Mouse (Mus musculus) brown adipose tissue, adult 24 weeks (tissue): ENCODE data around the gene Zfp936. TPM values are rescaled to one million over a fixed set of nuclear protein-coding genes. Genes with fewer than 3 reads are reported as not detected.
"Not testable (repeated sequence)": the region's sequence is repeated elsewhere in the genome, so short reads cannot be mapped to it uniquely, and the experiment has no call there.

Experiments used
- H3K27ac ChIP-seq: fragments of 200-500 bp; replicated peaks from 2 replicates; pipeline ENCODE4 v1.5.1; 2012; ENCODE audit warnings: low read depth, mild to moderate bottlenecking, low read length
- H3K4me1 ChIP-seq: fragments of 200-500 bp; 2 replicates; pipeline ENCODE4 v1.6.1; 2012; ENCODE audit warnings: low read length, mixed read lengths; ENCODE audit not compliant: control insufficient read depth, insufficient read depth, insufficient read length
- H3K4me3 ChIP-seq: fragments of 200-500 bp; 2 replicates; pipeline ENCODE4 v1.5.1; 2012; ENCODE audit warnings: low read depth, mild to moderate bottlenecking, low read length, moderate library complexity; ENCODE audit not compliant: insufficient read depth
- polyA plus RNA-seq: library from polyadenylated mRNA; stranded (reverse); fragments of >200 nt; gene quantifications from 2 replicates; pipeline ENCODE4 v1.2.4, GENCODE M21; 2012; ENCODE audit not compliant: missing spikeins, insufficient read depth, insufficient read length

Gene Zfp936
- polyA plus RNA-seq: not detected in 2 replicates

GRCm38 (mm10) chr7:43113929-43114328 is at the start of gene Zfp936:
TSS of gene Zfp936 (plus strand) at chr7:43114229.
- not testable (repeated sequence) for H3K27ac ChIP-seq, H3K4me1 ChIP-seq

GRCm38 (mm10) chr7:43077831-43078230 is 36.2 kb upstream of the Zfp936 start:
- no peaks in the 10 kb centered on the region; the same call in 1 of the 2 replicates for H3K4me1 ChIP-seq
- H3K27ac ChIP-seq: no peak overlapping the region
- no peak overlapping the region for H3K4me3 ChIP-seq

More at GRCm38 (mm10) chr7:43113929-43114328, at the start of gene Zfp936:
- H3K4me3 ChIP-seq: not testable (repeated sequence)

- H3K4me1 ChIP-seq, H3K4me3 ChIP-seq, H3K27ac ChIP-seq: not testable (repeated sequence)
Observed at GRCm38 (mm10) chr7:43128691-43129090, 14.7 kb downstream of the Zfp936 start.

- H3K4me1 ChIP-seq, H3K4me3 ChIP-seq, H3K27ac ChIP-seq: not testable (repeated sequence)
Observed at GRCm38 (mm10) chr7:43164121-43164520, 50.1 kb downstream of the Zfp936 start.

- not testable (repeated sequence) for H3K4me1 ChIP-seq, H3K27ac ChIP-seq, H3K4me3 ChIP-seq
Observed at GRCm38 (mm10) chr7:43167101-43167500, 53.1 kb downstream of the Zfp936 start.

GRCm38 (mm10) chr7:43167811-43168210 is 53.8 kb downstream of the Zfp936 start:
- H3K4me3 ChIP-seq, H3K4me1 ChIP-seq, H3K27ac ChIP-seq: not testable (repeated sequence)

- H3K27ac ChIP-seq, H3K4me3 ChIP-seq, H3K4me1 ChIP-seq: not testable (repeated sequence)
Observed at GRCm38 (mm10) chr7:43168212-43168611, 54.2 kb downstream of the Zfp936 start.

GRCm38 (mm10) chr7:43177003-43177702 is 63.1 kb downstream of the Zfp936 start:
- no peak overlapping the region for H3K4me3 ChIP-seq
- H3K27ac ChIP-seq: no peak overlapping the region
- no peaks in the 10 kb centered on the region for H3K4me1 ChIP-seq

GRCm38 (mm10) chr7:43213781-43214180 is 99.8 kb downstream of the Zfp936 start:
- not testable (repeated sequence) for H3K4me3 ChIP-seq, H3K27ac ChIP-seq, H3K4me1 ChIP-seq

Other genes starting within 250 kb of the Zfp936 start
- not detected in 2 replicates for gene Gm2381, start 247.0 kb upstream of the Zfp936 start, polyA plus RNA-seq
- not detected in 2 replicates for gene Vmn2r63, start 180.4 kb upstream of the Zfp936 start, polyA plus RNA-seq
- gene Gm9268, start 95.5 kb upstream of the Zfp936 start, polyA plus RNA-seq: not detected in 2 replicates
- gene Zfp715, start 199.1 kb downstream of the Zfp936 start, polyA plus RNA-seq: 5.9 and 13.6 TPM in 2 replicates
- not detected in 2 replicates for gene Siglecf, start 237.1 kb downstream of the Zfp936 start, polyA plus RNA-seq